Mouse (Mus musculus) neural tube, embryonic 13.5 days (tissue): ENCODE measurements at regions not wholly inside any gene's neighbourhood (a gene's known extent, or its start where the extent isn't known, plus 50 kb on each side); places are given as distances from the start of the nearest gene placed in this dataset.

Source experiments
- ATAC-seq: fragments of 200-750 bp; cut with Nextera tagmentation; 2 replicates; pipeline ENCODE4 v1.8.0; 2017; ENCODE audit warnings: low read depth, mild to moderate bottlenecking, moderate TSS enrichment, moderate library complexity
- H3K27ac ChIP-seq: fragments of 300-500 bp; sonication (generic); replicated peaks from 2 replicates; pipeline ENCODE4 v1.5.1; 2015; ENCODE audit warnings: moderate library complexity, mild to moderate bottlenecking, inconsistent platforms
- H3K27me3 ChIP-seq: fragments of 300-500 bp; sonication (generic); 2 replicates; pipeline ENCODE4 v1.6.1; 2015; ENCODE audit warnings: mild to moderate bottlenecking, inconsistent platforms
- H3K36me3 ChIP-seq: fragments of 300-500 bp; sonication (generic); 2 replicates; pipeline ENCODE4 v1.6.1; 2015; ENCODE audit warnings: mild to moderate bottlenecking, inconsistent platforms
- H3K4me1 ChIP-seq: fragments of 300-500 bp; sonication (generic); replicated peaks from 2 replicates; pipeline ENCODE4 v1.6.1; 2015; ENCODE audit warnings: inconsistent platforms
- H3K4me2 ChIP-seq: fragments of 300-500 bp; sonication (generic); 2 replicates; pipeline ENCODE4 v1.6.1; 2015; ENCODE audit warnings: inconsistent platforms, mild to moderate bottlenecking, moderate library complexity
- H3K4me3 ChIP-seq: fragments of 300-500 bp; sonication (generic); 2 replicates; pipeline ENCODE4 v1.5.1; 2015; ENCODE audit warnings: mild to moderate bottlenecking, inconsistent platforms
- H3K9ac ChIP-seq: fragments of 300-500 bp; sonication (generic); 2 replicates; pipeline ENCODE4 v1.6.1; 2015; ENCODE audit warnings: moderate library complexity, mild to moderate bottlenecking, inconsistent platforms
- H3K9me3 ChIP-seq: fragments of 300-500 bp; sonication (generic); 2 replicates; pipeline ENCODE4 v1.6.1; 2016; ENCODE audit warnings: inconsistent platforms
- WGBS: fragments of 180-500 bp; shearing (Covaris S2); methylation state at CpG from one replicate; pipeline ENCODE4 v1.1.7; 2015; 5-methylcytosine and 5-hydroxymethylcytosine counted together

GRCm38 (mm10) chr13:38281712-38282111 is 63.2 kb upstream of the Bmp6 start:
- Histone ChIP-seq H3K9ac (no peak overlapping the region), H3K4me2 (no peak overlapping the region), H3K4me1 (no peaks in the 10 kb centered on the region), H3K9me3 (no peaks in the 10 kb centered on the region), H3K36me3 (no peaks in the 10 kb centered on the region), H3K4me3 (no peak overlapping the region), H3K27me3 (no peaks in the 10 kb centered on the region; the same call in 1 of the 2 replicates), H3K27ac (no peak overlapping the region)
- no peak for ATAC-seq
- 92% methylated on average over 5 of the region's 5 CpGs for WGBS

GRCm38 (mm10) chr13:38287960-38288359 is 56.9 kb upstream of the Bmp6 start:
- Histone ChIP-seq H3K9ac (no peak overlapping the region), H3K4me3 (no peak overlapping the region), H3K27ac (no peak overlapping the region), H3K4me1 (peaks cover 14% of the 10 kb centered on the region), H3K4me2 (no peak overlapping the region), H3K9me3 (no peaks in the 10 kb centered on the region), H3K27me3 (no peaks in the 10 kb centered on the region), H3K36me3 (no peaks in the 10 kb centered on the region)
- WGBS, result 88% methylated on average over 3 of the region's 3 CpGs
- no peak for ATAC-seq

- no peak overlapping the region for H3K27ac ChIP-seq
- H3K9ac ChIP-seq, result no peak overlapping the region
- no peak overlapping the region for H3K4me3 ChIP-seq
- H3K27me3 ChIP-seq, result no peaks in the 10 kb centered on the region
- H3K4me2 ChIP-seq, result no peak overlapping the region
- no peaks in the 10 kb centered on the region for H3K36me3 ChIP-seq
- ATAC-seq, result no peak
- H3K4me1 ChIP-seq, result peaks cover 14% of the 10 kb centered on the region
- 84% methylated on average over 14 of the region's 14 CpGs for WGBS
- H3K9me3 ChIP-seq, result no peaks in the 10 kb centered on the region
Measured at GRCm38 (mm10) chr13:38288572-38289440, 56.1 kb upstream of the Bmp6 start.

- Histone ChIP-seq H3K9ac (peak overlapping the region; percentile 49), H3K4me1 (peaks cover 14% of the 10 kb centered on the region), H3K36me3 (no peaks in the 10 kb centered on the region), H3K4me2 (peak overlapping the region; percentile 46), H3K27ac (no peak overlapping the region), H3K27me3 (no peaks in the 10 kb centered on the region), H3K9me3 (no peaks in the 10 kb centered on the region), H3K4me3 (peak overlapping the region; percentile 20; the same call in 1 of the 2 replicates)
- peak; percentile 36; the same call in 1 of the 2 replicates for ATAC-seq
- WGBS, result 19% methylated on average over 21 of the region's 21 CpGs
Measured at GRCm38 (mm10) chr13:38290287-38290941, 54.5 kb upstream of the Bmp6 start.

- Histone ChIP-seq H3K4me3 (no peak overlapping the region), H3K36me3 (no peaks in the 10 kb centered on the region), H3K27ac (no peak overlapping the region), H3K4me1 (peaks cover 14% of the 10 kb centered on the region), H3K9me3 (no peaks in the 10 kb centered on the region), H3K9ac (no peak overlapping the region), H3K27me3 (no peaks in the 10 kb centered on the region), H3K4me2 (no peak overlapping the region)
- 91% methylated on average over 4 of the region's 4 CpGs for WGBS
- ATAC-seq, result no peak
Measured at GRCm38 (mm10) chr13:38291487-38291886, 53.4 kb upstream of the Bmp6 start.
